Mouse (Mus musculus) natural killer cell, adult 2 months (primary cell): ENCODE measurements around the gene Tjp2.

Source experiments
- DNase-seq, 2 experiments: peaks; one replicate each; pipeline ENCODE4 v3.0.0; 2022; ENCODE audit warnings: low spot score in 2 of 2

The Tjp2 gene

DNA sequence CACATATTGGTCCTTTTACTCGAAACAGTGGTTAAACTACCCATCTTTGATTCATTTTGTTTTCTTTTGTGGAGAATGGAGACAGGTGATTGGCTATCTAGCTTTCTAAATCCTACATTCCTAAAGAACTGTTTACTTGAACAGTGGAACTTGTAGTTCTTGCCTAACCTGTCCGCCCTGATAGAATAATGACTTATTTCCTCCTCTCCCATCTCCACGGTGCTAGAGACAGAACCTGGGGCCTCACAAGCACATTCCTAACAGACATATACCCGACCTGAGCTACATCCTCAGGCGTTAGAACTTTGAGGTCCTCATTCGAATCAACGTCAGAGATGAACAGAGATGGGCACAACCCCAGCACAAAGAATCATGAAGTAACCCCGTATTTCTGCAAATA lies 44.4 kb downstream of the Tjp2 start:
- no peak for DNase-seq

DNA sequence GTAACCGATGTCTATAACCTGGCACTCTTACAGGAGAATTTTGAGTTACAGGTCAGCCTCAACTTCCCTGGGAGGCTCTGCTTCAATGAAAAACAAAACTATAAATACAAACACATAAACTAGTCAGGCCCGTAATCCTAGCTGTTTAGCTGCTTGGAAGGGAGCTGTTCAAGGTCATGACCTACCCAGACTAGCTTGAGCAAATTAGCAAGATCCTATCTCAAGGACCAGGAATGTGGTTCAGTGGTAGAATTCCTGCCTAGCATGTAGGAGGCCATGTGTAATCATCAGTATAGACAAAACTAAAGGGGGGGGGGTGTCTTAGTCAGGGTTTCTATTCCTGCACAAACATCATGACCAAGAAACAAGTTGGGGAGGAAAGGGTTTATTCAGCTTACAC lies 46.7 kb downstream of the Tjp2 start:
- DNase-seq = no peak

DNA sequence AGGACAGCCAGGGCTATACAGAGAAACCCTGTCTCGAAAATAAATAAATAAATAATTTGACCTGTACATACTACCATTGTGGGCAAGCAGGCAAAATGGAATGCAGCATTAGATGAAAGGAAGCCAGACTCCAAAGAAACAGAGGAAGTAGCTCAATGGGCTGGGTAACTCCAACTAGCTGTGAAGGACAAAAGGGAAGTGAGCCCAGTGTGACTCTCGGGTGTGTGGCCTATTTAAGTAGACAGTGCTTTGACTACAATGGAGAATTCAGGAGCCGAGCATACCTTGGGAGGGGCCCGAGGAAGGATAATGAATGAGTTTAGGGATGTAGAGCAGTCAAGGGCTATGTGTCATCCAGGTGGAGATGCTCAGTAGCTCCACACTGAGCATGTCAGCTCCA lies 48.1 kb downstream of the Tjp2 start:
- no peak for DNase-seq

DNA sequence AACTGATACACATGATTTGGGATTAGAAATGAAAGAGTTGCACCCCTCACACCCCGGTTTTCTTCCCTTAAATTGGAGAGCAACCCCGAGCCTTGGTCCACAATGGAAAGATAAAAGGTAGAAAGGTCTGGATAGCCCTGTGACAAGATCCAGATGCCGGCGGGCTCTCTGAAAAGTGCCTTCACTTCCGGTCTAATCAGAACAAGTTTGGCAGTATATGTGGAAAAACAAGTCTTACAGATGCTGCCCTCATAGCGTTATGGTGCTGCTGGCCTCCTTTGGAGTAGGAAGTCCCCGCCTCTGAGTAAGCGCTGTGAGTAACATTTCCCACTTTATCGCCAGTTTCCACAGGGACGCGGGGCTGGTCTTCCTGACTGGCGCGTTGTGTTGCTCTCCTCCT lies 49.9 kb downstream of the Tjp2 start:
- DNase-seq = no peak

DNA sequence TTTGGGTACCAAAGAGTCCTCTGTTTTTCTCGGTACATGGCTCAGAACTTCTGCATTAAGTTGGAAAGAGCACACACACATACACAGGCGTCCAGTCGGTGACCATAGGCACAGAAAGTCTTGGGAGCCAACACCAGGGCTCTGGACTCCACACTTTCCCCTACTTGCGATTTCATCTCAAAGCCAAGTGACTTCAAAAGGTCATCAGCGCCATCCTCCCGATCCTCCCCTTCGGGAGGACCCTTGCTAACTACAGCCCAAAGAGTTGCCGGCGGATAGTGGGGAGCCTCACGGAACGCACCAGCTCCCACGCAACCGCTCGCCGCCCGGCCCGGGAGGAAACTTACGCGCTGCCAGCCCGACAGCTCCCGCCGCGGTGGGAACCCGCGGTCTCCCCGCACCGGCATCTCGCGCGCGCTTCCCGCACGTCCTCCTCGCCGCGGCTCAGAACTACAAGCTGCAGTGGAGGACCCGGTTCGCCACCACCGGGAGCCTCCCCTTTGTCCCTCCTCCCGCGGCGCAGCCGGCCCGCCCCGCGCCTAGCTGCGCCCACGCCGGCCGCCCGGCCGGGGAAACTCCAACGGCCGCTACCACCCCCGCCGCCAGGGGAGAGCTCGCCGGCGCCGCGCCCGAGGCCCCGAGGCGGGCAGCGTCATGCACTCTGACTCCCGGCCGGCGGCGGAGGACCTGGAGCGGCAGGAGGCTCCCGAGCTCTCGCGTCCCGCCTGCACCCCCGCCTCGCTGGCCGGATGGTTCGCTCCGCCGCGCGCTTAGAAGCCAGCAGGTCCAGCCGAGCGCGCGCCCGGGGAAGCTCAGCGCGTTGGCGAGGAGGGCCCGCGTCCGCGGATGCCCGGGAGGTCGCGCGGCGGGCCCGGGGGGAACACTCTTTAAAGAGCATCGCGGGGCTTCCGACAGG lies 51.0 kb downstream of the Tjp2 start:
- DNase-seq = peak; percentile 54 to 55

DNA sequence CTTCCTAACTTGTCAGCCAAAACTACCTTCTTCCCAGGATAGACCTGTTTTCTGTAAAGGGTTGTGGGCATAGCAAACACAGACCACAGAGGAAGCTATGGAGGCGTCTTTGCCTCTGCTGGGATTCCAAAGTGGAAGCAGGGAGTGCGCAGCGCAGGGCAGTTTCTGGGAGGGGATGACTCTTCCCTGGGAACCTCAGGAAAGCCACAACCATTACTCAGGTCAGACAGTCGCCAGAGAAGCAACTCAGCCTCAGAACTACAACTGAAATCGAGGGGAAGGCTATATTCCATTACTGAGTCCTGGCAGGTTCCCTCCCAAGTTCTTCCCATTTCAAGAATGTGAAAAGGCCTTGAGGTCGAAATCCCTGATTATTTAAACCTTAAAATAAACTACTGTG lies 51.8 kb downstream of the Tjp2 start:
- DNase-seq = no peak

DNA sequence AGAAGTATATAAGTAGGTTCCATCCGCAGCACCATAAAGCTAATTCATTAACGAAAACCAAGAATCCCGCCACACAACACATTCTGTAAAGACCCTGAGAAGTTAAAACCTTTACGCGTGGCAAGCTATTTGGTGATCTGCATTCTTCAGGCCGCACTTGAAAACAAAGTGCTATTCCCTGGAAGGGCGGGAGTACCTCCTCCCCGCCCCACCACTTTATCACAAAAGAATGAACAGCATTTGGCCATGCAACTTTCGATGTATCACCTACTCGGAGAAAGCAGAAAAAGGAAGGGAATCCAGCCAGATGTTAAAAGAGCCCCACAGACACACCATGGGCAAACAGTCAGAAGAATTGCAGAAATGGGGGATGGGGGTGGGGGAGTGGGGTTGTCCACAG lies 56.3 kb downstream of the Tjp2 start:
- no peak for DNase-seq

DNA sequence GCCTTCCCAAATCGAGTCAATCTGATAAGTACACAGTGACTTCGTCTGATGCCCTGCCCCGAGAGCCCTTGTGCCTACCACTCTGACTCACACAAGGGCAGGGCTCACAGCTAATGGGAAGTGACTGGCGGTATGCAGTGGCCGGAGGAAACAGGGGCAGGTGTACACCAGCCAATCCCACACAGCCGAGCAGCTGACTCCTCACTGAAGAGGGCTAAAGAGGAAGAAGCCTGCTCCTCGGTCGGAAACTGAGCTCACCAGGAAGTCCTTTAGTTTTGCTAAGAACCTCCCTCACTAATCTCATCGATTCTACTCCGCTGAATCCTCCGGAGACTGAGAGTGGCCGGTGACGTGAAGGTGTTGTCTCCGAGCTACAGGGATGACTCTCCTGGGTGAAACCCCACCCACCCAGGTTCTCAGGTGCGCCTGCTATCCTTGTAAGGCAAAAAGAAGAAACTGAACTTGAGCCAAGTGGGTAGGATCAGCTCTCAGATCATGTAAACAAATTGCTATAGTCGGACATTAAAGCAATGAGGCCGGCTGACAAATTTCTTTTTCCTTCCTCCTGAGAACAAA lies 58.2 kb downstream of the Tjp2 start:
- peak; percentile 58 to 69 for DNase-seq

DNA sequence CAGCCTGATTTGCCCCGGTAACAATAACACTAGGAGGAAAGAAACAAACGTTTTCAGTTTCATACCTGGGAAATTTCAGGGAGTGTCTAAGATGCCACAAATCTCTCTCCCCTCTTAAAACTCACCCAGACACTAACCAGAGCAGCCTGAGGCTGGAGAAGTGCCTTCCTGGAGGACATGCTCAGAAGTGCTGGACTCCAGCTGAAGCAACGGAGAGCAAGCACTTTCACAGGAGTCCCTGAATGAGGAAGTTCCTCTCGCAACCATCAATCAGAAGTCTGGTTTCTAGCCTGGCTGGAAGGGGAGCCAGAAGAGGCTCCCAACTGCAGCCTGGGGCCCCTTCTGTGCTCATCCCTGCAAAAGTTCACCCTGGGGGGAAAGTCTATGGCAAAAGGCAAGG lies 60.9 kb downstream of the Tjp2 start:
- no peak for DNase-seq

DNA sequence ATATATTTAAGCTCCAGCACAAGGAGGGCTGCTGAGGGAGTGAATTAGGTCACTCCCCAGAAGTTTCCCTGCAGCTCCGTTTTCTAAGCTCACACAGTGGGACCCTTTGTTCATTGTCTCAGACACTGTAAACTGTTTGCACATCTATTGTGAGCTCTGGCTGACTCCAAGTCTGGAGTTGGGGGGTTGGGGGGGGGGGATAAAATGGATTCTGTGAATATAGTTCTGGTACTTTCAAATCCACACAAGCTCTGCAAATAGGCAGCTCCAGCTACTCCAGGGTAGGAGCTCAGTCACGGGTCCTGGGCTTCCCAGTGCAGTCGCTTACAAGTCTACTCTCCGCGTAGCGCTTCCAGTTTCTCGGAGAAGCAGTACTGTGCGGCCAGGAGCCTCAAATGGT lies 64.4 kb downstream of the Tjp2 start:
- DNase-seq = no peak

DNA sequence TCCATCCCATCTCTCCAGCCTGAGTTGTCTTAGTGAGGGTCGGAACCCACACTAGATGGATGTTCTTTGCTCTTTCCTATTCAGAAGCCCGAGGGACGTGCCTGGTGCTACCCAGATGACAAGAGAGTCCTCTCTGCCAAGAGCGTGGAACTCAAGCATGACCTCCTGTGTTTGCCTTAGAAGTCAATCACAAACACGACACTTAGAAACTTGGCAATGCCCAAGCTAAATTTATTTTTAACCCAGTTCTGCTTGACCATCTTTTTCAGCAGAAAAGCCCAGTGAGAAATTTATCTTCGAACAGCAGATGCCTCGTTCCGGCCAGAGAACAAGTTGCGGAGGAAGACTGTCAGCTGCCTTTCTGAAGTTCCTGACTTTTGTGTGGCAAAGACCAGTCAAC lies 65.1 kb downstream of the Tjp2 start:
- no peak for DNase-seq

DNA sequence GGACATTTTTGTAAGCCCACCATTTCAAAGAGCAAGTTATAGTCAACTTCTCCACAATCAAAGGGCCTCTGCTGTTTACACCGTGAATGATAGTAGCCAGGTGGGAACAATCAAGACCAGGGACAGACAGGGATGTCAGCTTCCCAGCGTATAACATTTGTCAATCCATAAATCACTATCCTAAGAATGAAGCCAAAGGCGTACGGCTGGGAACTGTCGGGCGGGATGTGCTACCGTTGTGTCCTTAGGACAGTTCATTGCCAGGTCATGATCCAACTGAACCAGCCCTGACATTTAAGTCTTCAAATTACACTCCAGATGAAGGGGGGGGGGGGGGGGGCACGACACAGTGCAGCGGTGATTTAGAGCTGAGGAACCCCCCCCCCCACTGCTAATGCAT lies 65.5 kb downstream of the Tjp2 start:
- DNase-seq = no peak

DNA sequence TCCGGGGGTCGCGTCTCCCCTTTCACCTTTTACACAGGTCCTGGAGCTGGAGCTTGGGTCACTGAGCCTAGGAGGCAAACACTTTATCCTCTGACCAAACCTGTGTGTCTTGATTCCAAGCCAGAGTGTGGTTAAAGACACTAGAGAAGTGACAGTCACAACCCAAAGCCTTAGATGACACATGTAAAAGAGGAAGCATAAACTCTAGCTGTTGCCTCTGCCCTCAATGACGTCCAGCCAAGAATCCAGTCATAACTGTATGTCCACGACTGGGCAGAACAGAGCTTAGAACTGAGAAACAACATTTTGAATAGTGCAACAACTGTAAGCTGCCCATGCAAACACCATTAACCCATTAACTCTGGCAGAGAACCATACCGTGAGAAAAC lies 68.8 kb downstream of the Tjp2 start:
- DNase-seq = no peak

DNA sequence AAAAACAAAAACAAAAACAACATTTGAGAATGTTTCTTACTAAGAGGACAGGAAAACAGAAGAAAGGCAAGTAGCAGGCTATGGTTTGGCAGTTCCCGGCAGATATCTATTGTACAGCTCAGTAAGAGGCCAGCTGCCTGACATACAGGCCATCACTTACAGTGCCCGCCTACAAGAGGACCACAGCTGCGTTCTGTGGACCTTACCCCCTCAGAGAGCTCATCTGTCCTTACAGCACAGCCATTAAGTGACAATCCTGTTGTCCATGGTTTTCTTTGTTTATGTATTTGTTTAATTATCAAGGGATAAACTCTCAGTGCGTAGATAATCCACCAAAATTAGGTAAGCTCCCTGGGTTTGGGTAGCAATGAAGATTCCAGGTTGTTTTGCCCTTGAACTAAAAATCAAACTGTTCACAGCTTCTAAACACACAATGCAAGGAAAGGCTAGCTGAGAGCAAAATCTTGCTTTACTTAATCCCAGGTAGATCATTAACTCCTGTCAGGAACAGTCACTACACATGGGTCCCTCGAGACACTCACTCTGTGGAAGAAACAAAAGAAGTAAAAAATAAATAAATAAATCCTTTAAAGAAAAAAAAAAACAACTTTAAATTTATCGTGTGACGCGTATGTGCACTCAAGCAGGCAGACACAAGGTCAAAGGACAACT lies 69.3 kb downstream of the Tjp2 start:
- no peak for DNase-seq

DNA sequence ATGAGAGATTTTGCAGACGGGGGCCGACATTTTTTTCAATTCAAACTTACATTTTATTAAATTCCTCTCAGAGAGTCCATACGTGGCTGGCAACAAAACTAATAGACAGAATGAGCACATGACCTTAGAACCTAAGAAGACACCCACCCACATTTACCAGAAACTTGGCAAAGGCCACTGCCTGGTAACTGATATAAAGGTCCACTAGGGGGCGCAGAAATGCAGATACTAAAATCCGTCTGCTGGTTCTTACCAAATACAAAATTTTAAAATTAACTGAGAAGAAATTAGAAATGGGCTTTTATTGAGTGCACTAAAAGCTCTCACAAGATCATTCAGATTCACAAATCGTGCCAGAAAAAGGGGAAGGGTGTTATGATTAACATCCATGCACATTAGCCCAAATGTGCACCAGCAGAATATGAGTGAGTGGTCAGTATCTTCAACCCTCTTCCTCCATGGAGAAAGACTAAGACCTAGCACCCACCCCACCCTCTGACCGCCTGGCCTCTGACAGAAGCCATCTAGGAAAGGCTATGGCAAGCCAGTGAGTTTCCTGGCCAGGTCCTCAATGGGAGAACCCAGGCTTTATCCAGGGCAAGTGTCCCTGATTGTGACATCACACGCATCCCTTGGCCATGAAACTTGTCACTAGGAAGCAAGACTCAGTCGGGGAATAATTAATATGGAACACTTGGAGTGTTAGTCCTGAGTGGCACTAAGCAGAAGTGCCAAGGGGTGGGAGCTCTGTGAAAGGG lies 71.4 kb downstream of the Tjp2 start:
- DNase-seq = peak; percentile 28

DNA sequence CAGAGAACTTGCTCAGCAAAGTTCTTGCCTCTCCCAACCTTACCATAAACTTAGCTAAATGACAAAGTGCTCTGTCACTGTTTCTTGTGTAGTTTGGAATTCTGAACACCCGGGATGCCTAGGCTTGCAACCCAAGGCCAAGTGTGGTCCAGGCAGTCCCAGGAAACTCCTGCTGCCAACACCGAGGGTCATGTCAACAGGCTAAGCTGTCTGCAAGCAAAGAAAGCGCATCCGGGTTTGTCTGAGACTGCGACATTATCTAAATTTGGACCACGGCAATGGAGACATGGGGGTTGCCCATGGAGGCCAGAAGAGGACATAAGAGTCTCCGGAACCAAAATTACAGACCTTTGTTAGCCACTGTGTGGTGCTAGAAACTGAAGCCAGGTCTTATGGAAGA lies 80.8 kb downstream of the Tjp2 start:
- no peak for DNase-seq

DNA sequence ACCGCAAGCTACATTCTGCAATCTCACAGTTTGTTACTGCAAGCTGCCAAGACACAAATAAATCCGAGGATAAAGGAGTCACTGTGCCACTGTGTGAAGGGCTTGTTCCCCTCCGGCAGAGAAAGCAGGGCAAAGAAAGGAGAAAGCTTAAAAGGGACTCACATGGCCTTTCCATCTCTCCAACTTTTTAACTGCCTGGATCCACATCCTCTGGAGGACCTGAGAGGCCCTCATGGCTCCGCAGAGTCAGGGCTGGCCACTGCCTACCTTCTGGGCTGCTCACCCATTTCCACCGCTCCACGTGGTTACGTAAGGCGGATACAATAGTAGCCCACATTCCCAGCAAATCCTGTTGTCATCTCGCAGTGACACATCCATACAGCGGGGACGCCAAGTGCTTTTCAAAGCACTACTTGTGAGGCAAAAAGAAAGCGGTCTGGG lies 82.2 kb downstream of the Tjp2 start:
- DNase-seq = no peak

DNA sequence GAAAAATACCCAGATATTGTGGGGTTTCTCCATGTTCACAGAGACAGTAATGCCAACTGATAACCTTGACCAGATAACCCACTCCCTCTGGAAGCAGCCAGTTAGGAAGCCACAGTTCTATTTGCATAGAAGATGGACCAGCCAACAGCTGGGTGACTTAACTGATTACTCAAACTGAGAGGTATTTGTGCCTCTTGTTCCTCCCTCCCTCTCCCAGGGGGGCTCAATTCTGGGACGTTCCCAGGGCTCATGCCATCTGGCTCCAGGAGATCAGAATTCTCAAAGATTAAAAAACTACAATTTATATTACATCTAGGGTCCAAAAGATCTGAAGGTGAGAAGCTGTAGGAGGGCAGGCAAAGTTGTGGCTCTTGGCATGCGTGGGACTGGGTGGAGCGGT lies 84.5 kb downstream of the Tjp2 start:
- DNase-seq = no peak

DNA sequence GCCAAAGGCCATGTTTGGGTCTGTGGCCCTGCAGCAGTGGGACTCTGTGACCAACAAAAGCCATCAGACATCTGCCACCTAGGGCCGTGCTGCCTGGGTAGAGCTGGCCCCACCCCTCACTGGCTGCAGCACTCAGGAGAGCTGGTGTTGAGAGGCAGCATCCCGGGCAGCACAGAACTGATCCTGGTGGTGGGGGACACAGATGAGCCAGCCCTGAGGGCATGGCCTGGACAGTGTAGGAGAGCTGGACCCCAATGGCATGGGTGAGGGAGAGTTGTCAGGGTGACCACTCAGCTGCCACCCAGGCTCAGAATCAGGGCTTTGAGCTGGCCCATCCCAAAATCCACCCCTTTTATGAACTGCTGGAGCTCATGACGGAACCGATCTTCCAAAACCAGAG lies 87.4 kb downstream of the Tjp2 start:
- no peak for DNase-seq

DNA sequence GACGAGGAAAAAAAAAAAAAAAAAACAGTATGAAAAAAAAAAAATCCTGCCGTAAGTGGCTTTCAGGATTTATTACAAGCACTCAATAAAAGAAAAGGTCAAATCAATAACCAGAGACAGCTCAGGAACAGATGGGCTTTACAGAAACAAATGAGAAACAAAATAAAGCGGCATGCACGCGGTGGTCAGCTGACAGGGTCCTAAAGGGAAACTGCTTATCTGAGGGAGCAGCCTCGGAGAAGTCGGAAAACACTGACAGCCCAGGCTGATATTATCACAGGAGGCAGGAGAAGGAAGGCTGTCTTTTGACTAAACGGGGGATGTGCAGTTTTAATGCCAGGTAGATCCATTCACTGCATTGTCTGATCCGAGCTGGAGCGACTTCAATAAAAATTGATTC lies 89.8 kb downstream of the Tjp2 start:
- DNase-seq = no peak

DNA sequence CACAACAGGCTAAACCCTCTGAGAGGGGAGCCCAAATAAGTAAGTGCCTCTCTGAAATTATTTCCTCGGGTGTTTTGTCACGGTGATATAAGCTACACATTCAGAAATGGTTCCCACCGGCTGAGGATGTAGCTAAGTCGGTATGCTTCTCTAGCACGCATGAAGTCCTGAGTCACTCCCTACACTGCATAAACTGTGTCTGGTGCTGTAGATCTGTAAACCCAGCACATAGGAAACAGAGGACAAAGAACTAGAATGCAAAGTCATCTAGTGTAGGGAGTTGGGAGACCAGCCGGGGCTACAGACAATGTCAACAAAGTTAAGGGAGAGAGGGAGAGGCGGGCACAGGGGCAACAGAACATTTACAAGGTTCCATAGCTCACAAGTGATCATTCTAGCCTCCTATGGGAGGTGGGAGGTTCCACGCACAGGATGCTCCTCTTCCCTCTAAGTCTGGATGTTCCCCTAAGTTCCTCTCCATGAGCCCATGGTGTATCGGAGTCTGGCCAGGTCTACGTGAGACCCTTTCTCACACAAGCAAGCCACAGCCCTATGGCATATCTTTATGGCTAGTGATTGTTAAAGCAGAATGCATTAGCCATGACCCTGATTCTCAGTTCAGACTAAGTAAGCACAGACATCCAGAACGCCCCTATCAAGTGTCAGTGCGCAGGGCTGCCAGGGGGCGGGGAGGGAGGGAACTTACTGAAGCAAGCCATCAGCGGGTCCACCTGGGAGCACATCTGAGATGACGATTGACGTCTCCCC lies 90.5 kb downstream of the Tjp2 start:
- no peak for DNase-seq
